Mouse (Mus musculus) lung, postnatal 0 days (tissue): ENCODE results near the gene Xpc. TPM values are rescaled to one million over a fixed set of nuclear protein-coding genes. Genes with fewer than 3 reads are reported as not detected.

ENCODE experiments used
- ATAC-seq: fragments of 200-750 bp; cut with Nextera tagmentation; 2 replicates; pipeline ENCODE4 v1.8.0; 2017; ENCODE audit warnings: moderate library complexity
- DNase-seq: peaks from one replicate; pipeline ENCODE4 v3.0.0-alpha.2; 2016; ENCODE audit warnings: low spot score
- H3K27ac ChIP-seq: fragments of 300-500 bp; sonication (generic); 2 replicates; pipeline ENCODE4 v1.5.1; 2014; ENCODE audit warnings: antibody characterized with exemption, mild to moderate bottlenecking, low read length, mixed read lengths
- H3K27me3 ChIP-seq: fragments of 300-500 bp; sonication (generic); replicated peaks from 2 replicates; pipeline ENCODE4 v1.6.1; 2014; ENCODE audit warnings: low read length, mixed read lengths; ENCODE audit not compliant: insufficient read depth
- H3K36me3 ChIP-seq: fragments of 300-500 bp; sonication (generic); 2 replicates; pipeline ENCODE4 v1.6.1; 2014; ENCODE audit warnings: low read length, mixed read lengths; ENCODE audit not compliant: insufficient read depth
- H3K4me1 ChIP-seq: fragments of 300-500 bp; sonication (generic); 2 replicates; pipeline ENCODE4 v1.6.1; 2014; ENCODE audit warnings: antibody characterized with exemption, low read depth, low read length, mixed read lengths; ENCODE audit not compliant: insufficient read depth
- H3K4me2 ChIP-seq: fragments of 300-500 bp; sonication (generic); replicated peaks from 2 replicates; pipeline ENCODE4 v1.6.1; 2014; ENCODE audit warnings: low read depth, mild to moderate bottlenecking, low read length, moderate library complexity, mixed read lengths
- H3K4me3 ChIP-seq: fragments of 300-500 bp; sonication (generic); 2 replicates; pipeline ENCODE4 v1.5.1; 2014; ENCODE audit warnings: low read depth, low read length
- H3K9ac ChIP-seq: fragments of 300-500 bp; sonication (generic); replicated peaks from 2 replicates; pipeline ENCODE4 v1.6.1; 2014; ENCODE audit warnings: low read depth, mild to moderate bottlenecking
- H3K9me3 ChIP-seq: fragments of 300-500 bp; sonication (generic); 2 replicates; pipeline ENCODE4 v1.6.1; 2016; ENCODE audit warnings: low read length, mixed read lengths
- CTCF ChIP-seq: IDR thresholded peaks from 2 replicates; pipeline ENCODE4 v1.5.1; 2016; ENCODE audit warnings: antibody characterized with exemption, mild to moderate bottlenecking
- EP300 ChIP-seq: IDR thresholded peaks from 2 replicates; pipeline ENCODE4 v1.6.1; 2016; ENCODE audit warnings: antibody characterized with exemption, mild to moderate bottlenecking, control low read depth
- whole genome bisulfite sequencing: fragments of 180-500 bp; shearing (Covaris S2); extraction: QIAGEN DNeasy Blood & Tissue Kit; methylation state at CpG from one replicate; pipeline ENCODE4 v1.1.7; 2014; 5-methylcytosine and 5-hydroxymethylcytosine counted together
- polyA plus RNA-seq: library from polyadenylated mRNA; unstranded; fragments of >200 nt; fragmentation: Nextera tagmentation; extraction: Ambion mirVana; gene quantifications from 2 replicates; pipeline ENCODE4 v1.2.1, GENCODE M21; 2015

Gene Xpc
- polyA plus RNA-seq, 1 experiment from 2014 or later: 18.5 TPM

DNA sequence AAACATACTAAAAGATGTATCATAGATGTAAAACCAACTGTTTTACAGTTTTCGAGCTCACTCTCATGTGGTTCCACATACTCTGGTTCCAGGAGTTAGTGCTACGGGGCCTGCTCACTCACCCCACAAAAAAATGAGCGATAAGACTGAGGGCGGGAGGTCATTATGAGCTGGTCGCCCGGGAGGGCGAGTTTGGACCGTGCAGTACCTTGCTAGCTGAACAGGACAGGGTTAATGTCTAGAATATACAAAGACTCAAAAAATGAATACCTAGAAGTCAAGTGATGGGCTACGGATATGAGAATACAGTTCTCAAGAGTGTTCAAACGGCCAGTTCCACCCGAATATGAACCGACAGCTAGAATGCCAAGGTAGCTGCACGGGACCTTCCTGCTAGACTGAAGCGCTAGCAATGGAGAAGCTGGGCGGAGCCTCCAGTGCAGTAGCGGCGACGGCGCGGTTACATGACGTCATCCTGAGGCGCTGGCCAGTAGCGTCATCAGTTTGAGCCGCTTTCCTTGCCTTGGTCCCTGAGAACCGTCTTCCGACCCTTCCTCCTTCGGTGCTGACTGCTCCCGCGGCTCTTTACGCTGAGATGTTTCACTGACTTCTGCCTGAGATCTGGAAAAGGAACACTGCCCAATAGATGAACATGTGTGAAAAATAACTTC is 75.1 kb downstream of the Xpc start:
- peak; percentile 99 for ATAC-seq
- Histone ChIP-seq H3K9ac (peak overlapping the region; percentile 37), H3K9me3 (no peaks in the 10 kb centered on the region), H3K27me3 (no peaks in the 10 kb centered on the region), H3K4me3 (peak overlapping the region; percentile 59), H3K36me3 (no peaks in the 10 kb centered on the region), H3K4me2 (peak overlapping the region; percentile 84), H3K27ac (peak overlapping the region; percentile 64), H3K4me1 (no peaks in the 10 kb centered on the region)
- WGBS: 1% methylated on average over 30 of the region's 30 CpGs
- TF ChIP-seq EP300: no peak
- TF ChIP-seq CTCF: no peak
- DNase-seq: peak; percentile 98

Other genes with a start within 250 kb of the Xpc start
- 7.8 and 8.9 TPM in 2 replicates for gene Wnt7a, start 104.5 kb downstream of the Xpc start, polyA plus RNA-seq
- 16.3 and 16.5 TPM in 2 replicates for gene Chchd4, start 42.3 kb downstream of the Xpc start, polyA plus RNA-seq
- 59.3 and 69.4 TPM in 2 replicates for gene Tmem43, start 42.2 kb downstream of the Xpc start, polyA plus RNA-seq
- 94.1 and 101 TPM in 2 replicates for gene Lsm3, start within 50 bp of the Xpc start, polyA plus RNA-seq
- gene Slc6a6, start 168.2 kb upstream of the Xpc start, polyA plus RNA-seq: 92.6 and 119 TPM in 2 replicates